Mouse (Mus musculus) neural tube, embryonic 11.5 days (tissue): ENCODE data around the gene Sh3glb2. TPM values are rescaled to one million over a fixed set of nuclear protein-coding genes. Genes with fewer than 3 reads are reported as not detected.

Source experiments
- ATAC-seq: fragments of 200-750 bp; cut with Nextera tagmentation; 2 replicates; pipeline ENCODE4 v1.8.0; 2017; ENCODE audit warnings: moderate number of reproducible peaks, mild to moderate bottlenecking, moderate TSS enrichment, moderate library complexity; ENCODE audit not compliant: insufficient read depth, low FRiP score, low TSS enrichment
- DNase-seq: peaks from one replicate; pipeline ENCODE4 v3.0.0-alpha.2; 2015; ENCODE audit warnings: low spot score
- H3K27ac ChIP-seq: fragments of 300-500 bp; sonication (generic); 2 replicates; pipeline ENCODE4 v1.5.1; 2014; ENCODE audit warnings: low read depth, mild to moderate bottlenecking, low read length
- H3K27me3 ChIP-seq: fragments of 300-500 bp; sonication (generic); 2 replicates; pipeline ENCODE4 v1.6.1; 2014; ENCODE audit warnings: mild to moderate bottlenecking, low read length, mixed read lengths; ENCODE audit not compliant: control insufficient read depth, insufficient read depth
- H3K36me3 ChIP-seq: fragments of 300-500 bp; sonication (generic); 2 replicates; pipeline ENCODE4 v1.6.1; 2014; ENCODE audit warnings: mild to moderate bottlenecking, low read length, moderate library complexity, mixed read lengths; ENCODE audit not compliant: control insufficient read depth, insufficient read depth
- H3K4me1 ChIP-seq: fragments of 300-500 bp; sonication (generic); 2 replicates; pipeline ENCODE4 v1.6.1; 2014; ENCODE audit warnings: low read length, mixed read lengths; ENCODE audit not compliant: control insufficient read depth, insufficient read depth
- H3K4me2 ChIP-seq: fragments of 300-500 bp; sonication (generic); 2 replicates; pipeline ENCODE4 v1.6.1; 2014; ENCODE audit warnings: low read depth, mild to moderate bottlenecking, moderate library complexity
- H3K4me3 ChIP-seq: fragments of 300-500 bp; sonication (generic); 2 replicates; pipeline ENCODE4 v1.5.1; 2014; ENCODE audit warnings: low read depth, low read length
- H3K9ac ChIP-seq: fragments of 300-500 bp; sonication (generic); 2 replicates; pipeline ENCODE4 v1.6.1; 2014; ENCODE audit warnings: mild to moderate bottlenecking, low read length
- H3K9me3 ChIP-seq: fragments of 300-500 bp; sonication (generic); 2 replicates; pipeline ENCODE4 v1.6.1; 2016; ENCODE audit warnings: low read length; ENCODE audit not compliant: control insufficient read depth
- WGBS: fragments of 180-500 bp; shearing (Covaris S2); extraction: QIAGEN DNeasy Blood & Tissue Kit; methylation state at CpG from one replicate; pipeline ENCODE4 v1.1.7; 2014; 5-methylcytosine and 5-hydroxymethylcytosine counted together
- polyA plus RNA-seq: library from polyadenylated mRNA; unstranded; fragments of >200 nt; fragmentation: Nextera tagmentation; extraction: Ambion mirVana; gene quantifications from 2 replicates; pipeline ENCODE4 v1.2.1, GENCODE M21; 2014

Gene Sh3glb2
- polyA plus RNA-seq, 1 experiment from 2014 or later, result 61.6 TPM

- H3K4me3 ChIP-seq, result no peak overlapping the region
- DNase-seq, result no peak
- H3K27me3 ChIP-seq, result no peaks in the 10 kb centered on the region
- no peaks in the 10 kb centered on the region for H3K4me1 ChIP-seq
- H3K9ac ChIP-seq, result no peak overlapping the region
- no peaks in the 10 kb centered on the region for H3K9me3 ChIP-seq
- H3K36me3 ChIP-seq, result peaks cover 10% of the 10 kb centered on the region
- no peak for ATAC-seq
- 92% methylated on average over 9 of the region's 9 CpGs for WGBS
- H3K27ac ChIP-seq, result no peak overlapping the region
- no peak overlapping the region for H3K4me2 ChIP-seq
Measured at GRCm38 (mm10) chr2:30386913-30387312, 27.8 kb upstream of the Sh3glb2 start.

GRCm38 (mm10) chr2:30385591-30385990 is 26.5 kb upstream of the Sh3glb2 start:
- peaks cover 15% of the 10 kb centered on the region for H3K36me3 ChIP-seq
- no peak overlapping the region for H3K9ac ChIP-seq
- 93% methylated on average over 4 of the region's 4 CpGs for WGBS

GRCm38 (mm10) chr2:30384814-30385213 is 25.7 kb upstream of the Sh3glb2 start:
- no peaks in the 10 kb centered on the region for H3K4me1 ChIP-seq
- H3K27ac ChIP-seq, result no peak overlapping the region
- H3K9me3 ChIP-seq, result no peaks in the 10 kb centered on the region
- no peak overlapping the region for H3K4me3 ChIP-seq
- no peak overlapping the region for H3K9ac ChIP-seq
- no peak overlapping the region for H3K4me2 ChIP-seq
- 87% methylated on average over 5 of the region's 5 CpGs for WGBS
- H3K27me3 ChIP-seq, result no peaks in the 10 kb centered on the region
- H3K36me3 ChIP-seq, result peaks cover 15% of the 10 kb centered on the region
- DNase-seq (no peak), ATAC-seq (no peak)

More at GRCm38 (mm10) chr2:30385591-30385990, 26.5 kb upstream of the Sh3glb2 start:
- no peaks in the 10 kb centered on the region for H3K9me3 ChIP-seq
- no peaks in the 10 kb centered on the region for H3K27me3 ChIP-seq
- ATAC-seq, result no peak
- no peak overlapping the region for H3K4me3 ChIP-seq
- DNase-seq, result no peak
- H3K4me2 ChIP-seq, result no peak overlapping the region
- H3K27ac ChIP-seq, result no peak overlapping the region
- H3K4me1 ChIP-seq, result no peaks in the 10 kb centered on the region

- Histone ChIP-seq H3K4me3 (no peak overlapping the region), H3K27ac (no peak overlapping the region), H3K36me3 (peaks cover 26% of the 10 kb centered on the region), H3K4me1 (no peaks in the 10 kb centered on the region), H3K4me2 (no peak overlapping the region), H3K27me3 (no peaks in the 10 kb centered on the region), H3K9ac (no peak overlapping the region), H3K9me3 (no peaks in the 10 kb centered on the region)
- no peak for ATAC-seq
- WGBS, result 91% methylated on average over 4 of the region's 4 CpGs
- DNase-seq, result no peak
Measured at GRCm38 (mm10) chr2:30381377-30381725, 22.2 kb upstream of the Sh3glb2 start.

GRCm38 (mm10) chr2:30380564-30381376 is 21.6 kb upstream of the Sh3glb2 start:
- Histone ChIP-seq H3K36me3 (peaks cover 25% of the 10 kb centered on the region), H3K9ac (no peak overlapping the region), H3K9me3 (no peaks in the 10 kb centered on the region), H3K4me2 (no peak overlapping the region), H3K4me3 (no peak overlapping the region), H3K27ac (no peak overlapping the region), H3K27me3 (no peaks in the 10 kb centered on the region), H3K4me1 (no peaks in the 10 kb centered on the region)
- no peak for DNase-seq
- no peak for ATAC-seq
- WGBS, result 92% methylated on average over 9 of the region's 10 CpGs

- peaks cover 24% of the 10 kb centered on the region for H3K36me3 ChIP-seq
- WGBS, result 95% methylated on average over 7 of the region's 7 CpGs
- ATAC-seq, result no peak
Measured at GRCm38 (mm10) chr2:30379307-30379706, 20.2 kb upstream of the Sh3glb2 start.

GRCm38 (mm10) chr2:30377721-30378120 is 18.6 kb upstream of the Sh3glb2 start:
- H3K27me3 ChIP-seq, result no peaks in the 10 kb centered on the region
- H3K36me3 ChIP-seq, result peaks cover 18% of the 10 kb centered on the region
- no peaks in the 10 kb centered on the region for H3K4me1 ChIP-seq
- WGBS, result 92% methylated on average over 5 of the region's 5 CpGs
- ATAC-seq, result no peak
- H3K9ac ChIP-seq, result no peak overlapping the region
- H3K4me2 ChIP-seq, result no peak overlapping the region
- no peak for DNase-seq
- H3K9me3 ChIP-seq, result no peaks in the 10 kb centered on the region
- no peak overlapping the region for H3K27ac ChIP-seq
- H3K4me3 ChIP-seq, result no peak overlapping the region

More at GRCm38 (mm10) chr2:30379307-30379706, 20.2 kb upstream of the Sh3glb2 start:
- Histone ChIP-seq H3K27me3 (no peaks in the 10 kb centered on the region), H3K4me2 (no peak overlapping the region), H3K9me3 (no peaks in the 10 kb centered on the region), H3K4me3 (no peak overlapping the region), H3K9ac (no peak overlapping the region), H3K4me1 (no peaks in the 10 kb centered on the region), H3K27ac (no peak overlapping the region)
- no peak for DNase-seq

- Histone ChIP-seq H3K4me2 (no peak overlapping the region), H3K36me3 (peaks cover 21% of the 10 kb centered on the region)
- 92% methylated on average over 10 of the region's 10 CpGs for WGBS
Measured at GRCm38 (mm10) chr2:30375893-30376292, 16.8 kb upstream of the Sh3glb2 start.

GRCm38 (mm10) chr2:30372726-30373125 is 13.6 kb upstream of the Sh3glb2 start:
- WGBS, result 97% methylated on average over 5 of the region's 5 CpGs
- no peak for ATAC-seq
- Histone ChIP-seq H3K9me3 (no peaks in the 10 kb centered on the region), H3K4me1 (no peaks in the 10 kb centered on the region), H3K27me3 (no peaks in the 10 kb centered on the region), H3K4me3 (no peak overlapping the region), H3K36me3 (peaks cover 26% of the 10 kb centered on the region), H3K27ac (no peak overlapping the region), H3K9ac (no peak overlapping the region), H3K4me2 (no peak overlapping the region)
- DNase-seq, result no peak

More at GRCm38 (mm10) chr2:30375893-30376292, 16.8 kb upstream of the Sh3glb2 start:
- Histone ChIP-seq H3K9ac (no peak overlapping the region), H3K9me3 (no peaks in the 10 kb centered on the region), H3K27ac (no peak overlapping the region), H3K4me3 (no peak overlapping the region), H3K4me1 (no peaks in the 10 kb centered on the region), H3K27me3 (no peaks in the 10 kb centered on the region)
- DNase-seq, result no peak
- ATAC-seq, result no peak
